Mouse (Mus musculus): ENCODE data around the gene Pld6.

DNA sequence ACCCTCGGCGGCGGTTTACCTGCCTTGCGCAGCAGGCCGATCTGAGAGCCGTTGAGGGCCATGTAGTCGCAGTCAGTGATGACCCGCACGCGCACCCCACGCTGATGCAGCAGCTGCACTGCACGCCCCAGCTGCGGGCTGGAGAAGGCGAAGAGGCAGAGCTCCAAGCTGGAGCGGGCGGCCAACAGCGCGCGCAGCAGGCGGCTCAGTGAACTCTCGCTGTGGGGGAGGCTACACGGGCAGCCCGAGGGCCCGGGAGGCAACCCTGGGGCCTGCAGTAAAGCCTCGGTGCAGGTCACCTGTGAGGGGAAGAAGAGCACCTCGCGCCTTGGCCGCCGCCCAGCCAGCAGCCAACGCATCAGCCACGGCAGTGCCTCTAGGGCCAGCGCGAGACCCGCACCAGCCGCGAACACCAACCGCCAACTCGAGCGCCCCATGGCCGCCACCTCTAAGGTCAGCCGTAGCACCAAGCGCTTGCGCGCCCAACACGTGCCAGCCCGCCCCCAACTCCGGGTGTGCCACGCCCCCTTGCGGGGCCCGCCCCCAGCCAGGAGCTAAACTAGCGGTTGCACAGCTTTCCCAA, at the start of gene Pld6:
- peak; percentile 21; the same call in 1 of the 2 replicates for TF ChIP-seq CTCF (IDR thresholded peaks at IDR 0.05; ENCODE audit: low read depth)
- TF ChIP-seq EP300 (IDR thresholded peaks at IDR 0.05; ENCODE audit: low read depth): no peak
